ENCODE assay signal across 7 mouse cellular contexts in the genomic region with DNA sequence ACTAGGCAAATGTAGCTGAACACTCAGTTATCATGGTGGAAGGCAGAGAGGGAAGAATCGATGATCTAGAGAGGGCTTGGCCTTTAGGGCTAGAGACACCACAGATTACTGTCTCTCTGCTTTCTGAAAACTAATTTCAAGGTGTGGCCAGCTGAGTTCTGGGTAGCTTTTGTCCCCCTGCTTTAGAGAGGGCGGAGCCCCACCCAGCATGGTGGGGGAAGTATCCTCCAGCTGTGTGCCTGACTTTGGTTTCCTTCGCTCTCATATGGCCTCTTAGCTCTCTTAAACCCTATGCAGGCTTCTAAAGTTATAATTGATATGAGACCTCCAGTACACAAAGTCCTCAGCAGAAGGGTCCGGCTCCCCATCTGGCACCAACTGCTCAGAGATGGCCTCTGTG.
"Had no signal": no experiment of that assay in that cellular context is flagged by ENCODE, and none has a peak within 500 bp of the region (broad histone marks: within the 10 kb centered on the region; RNA-seq: fewer than 3 reads in every experiment).

No protein-coding gene starts in this region.

- H3K9ac ChIP-seq: limb, embryonic 13.5 days; liver, embryonic 15.5 days; midbrain, embryonic 13.5 days had no signal

- H3K27me3 ChIP-seq: limb, embryonic 13.5 days; liver, embryonic 15.5 days; midbrain, embryonic 13.5 days had no signal

- H3K27ac ChIP-seq: limb, embryonic 13.5 days; liver, embryonic 15.5 days had no signal

- H3K4me2 ChIP-seq: limb, embryonic 13.5 days; liver, embryonic 15.5 days; midbrain, embryonic 13.5 days had no signal

- ATAC-seq: intestine, postnatal 0 days; midbrain, embryonic 13.5 days had no signal

- DNase-seq: kidney, adult 8-10 months; kidney, postnatal 25 days; left cerebral cortex, postnatal 4 days had no signal

- H3K9me3 ChIP-seq: limb, embryonic 13.5 days; liver, embryonic 15.5 days; midbrain, embryonic 13.5 days had no signal

- H3K4me3 ChIP-seq: limb, embryonic 13.5 days; liver, embryonic 15.5 days; midbrain, embryonic 13.5 days had no signal
